Mouse (Mus musculus) neural tube, embryonic 15.5 days (tissue): ENCODE data around the gene Zmynd11. TPM values are rescaled to one million over a fixed set of nuclear protein-coding genes. Genes with fewer than 3 reads are reported as not detected.

Source experiments
- ATAC-seq: fragments of 200-750 bp; cut with Nextera tagmentation; 2 replicates; pipeline ENCODE4 v1.8.0; 2017; ENCODE audit warnings: mild to moderate bottlenecking, moderate TSS enrichment, moderate library complexity; ENCODE audit not compliant: low FRiP score
- H3K27ac ChIP-seq: fragments of 300-500 bp; sonication (generic); replicated peaks from 2 replicates; pipeline ENCODE4 v1.5.1; 2015; ENCODE audit warnings: mild to moderate bottlenecking, inconsistent platforms
- H3K27me3 ChIP-seq: fragments of 300-500 bp; sonication (generic); replicated peaks from 2 replicates; pipeline ENCODE4 v1.6.1; 2015; ENCODE audit warnings: inconsistent platforms
- H3K36me3 ChIP-seq: fragments of 300-500 bp; sonication (generic); 2 replicates; pipeline ENCODE4 v1.6.1; 2015; ENCODE audit warnings: inconsistent platforms
- H3K4me1 ChIP-seq: fragments of 300-500 bp; sonication (generic); 2 replicates; pipeline ENCODE4 v1.6.1; 2015; ENCODE audit warnings: inconsistent platforms
- H3K4me2 ChIP-seq: fragments of 300-500 bp; sonication (generic); 2 replicates; pipeline ENCODE4 v1.6.1; 2015; ENCODE audit warnings: inconsistent platforms, mild to moderate bottlenecking, moderate library complexity
- H3K4me3 ChIP-seq: fragments of 300-500 bp; sonication (generic); replicated peaks from 2 replicates; pipeline ENCODE4 v1.5.1; 2015; ENCODE audit warnings: mild to moderate bottlenecking, inconsistent platforms
- H3K9ac ChIP-seq: fragments of 300-500 bp; sonication (generic); replicated peaks from 2 replicates; pipeline ENCODE4 v1.6.1; 2015; ENCODE audit warnings: mild to moderate bottlenecking, inconsistent platforms
- H3K9me3 ChIP-seq: fragments of 300-500 bp; sonication (generic); replicated peaks from 2 replicates; pipeline ENCODE4 v1.6.1; 2016; ENCODE audit warnings: inconsistent platforms
- WGBS: fragments of 180-500 bp; shearing (Covaris S2); methylation state at CpG from one replicate; pipeline ENCODE4 v1.1.7; 2015; ENCODE audit warnings: mixed read lengths; 5-methylcytosine and 5-hydroxymethylcytosine counted together
- polyA plus RNA-seq: library from polyadenylated mRNA; unstranded; fragments of >200 nt; fragmentation: Nextera tagmentation; extraction: Ambion mirVana; gene quantifications from 2 replicates; pipeline ENCODE4 v1.2.1, GENCODE M21; 2015

Gene Zmynd11
- polyA plus RNA-seq, 1 experiment from 2014 or later, result 128 TPM

DNA sequence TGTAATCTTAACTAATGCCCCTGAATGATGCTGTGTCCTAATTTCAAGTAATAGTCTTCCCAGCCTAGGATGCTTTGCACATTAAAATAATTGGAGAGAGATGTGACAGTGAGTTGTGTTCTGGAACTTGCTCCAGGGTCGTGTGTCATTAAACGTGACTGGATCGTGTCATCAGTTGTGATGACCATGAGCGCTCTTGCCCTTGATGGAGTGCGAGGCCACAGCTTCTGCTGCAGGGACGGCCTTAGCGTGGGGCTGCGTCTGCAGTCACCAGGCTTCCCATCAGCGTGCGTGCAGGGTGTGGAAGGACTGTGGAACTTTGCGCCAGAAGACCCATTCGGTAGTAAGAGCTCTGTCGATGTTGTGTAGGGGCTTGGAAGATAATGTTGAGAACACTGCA is 116.4 kb downstream of the Zmynd11 start:
- H3K9ac ChIP-seq, result no peak overlapping the region
- H3K36me3 ChIP-seq, result 0 out of 2 replicates have a peak, but pooled peaks cover 5% of the 10 kb centered on the region
- H3K27ac ChIP-seq, result no peak overlapping the region
- H3K4me1 ChIP-seq, result no peaks in the 10 kb centered on the region
- no peaks in the 10 kb centered on the region for H3K9me3 ChIP-seq
- no peak for ATAC-seq
- H3K27me3 ChIP-seq, result no peaks in the 10 kb centered on the region
- 95% methylated on average over 13 of the region's 13 CpGs for WGBS
- no peak overlapping the region for H3K4me2 ChIP-seq
- H3K4me3 ChIP-seq, result no peak overlapping the region

DNA sequence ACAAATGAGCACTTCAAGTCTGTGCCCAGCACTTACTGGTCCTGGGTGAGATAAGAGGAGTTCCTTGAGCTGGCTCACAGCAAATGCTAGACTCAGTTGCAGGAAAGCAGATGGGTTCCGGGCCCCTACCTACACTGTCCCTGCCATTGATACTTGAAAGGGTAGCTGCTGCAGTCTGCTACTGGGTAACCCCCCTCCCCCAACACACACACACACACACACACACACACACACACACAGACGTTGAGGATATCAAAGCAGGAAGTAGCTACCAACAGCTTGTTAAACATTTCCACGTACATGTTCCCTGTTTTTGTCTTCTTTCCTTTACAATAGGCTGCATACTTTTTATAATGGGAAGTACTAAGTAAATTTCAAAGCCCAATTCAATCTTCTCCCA is 127.2 kb downstream of the Zmynd11 start:
- Histone ChIP-seq H3K27ac (no peak overlapping the region), H3K27me3 (no peaks in the 10 kb centered on the region), H3K36me3 (0 out of 2 replicates have a peak, but pooled peaks cover 3% of the 10 kb centered on the region), H3K9ac (no peak overlapping the region), H3K4me2 (no peak overlapping the region), H3K4me1 (no peaks in the 10 kb centered on the region), H3K9me3 (no peaks in the 10 kb centered on the region), H3K4me3 (no peak overlapping the region)
- no peak for ATAC-seq
- WGBS, result 70% methylated on average over 3 of the region's 3 CpGs

DNA sequence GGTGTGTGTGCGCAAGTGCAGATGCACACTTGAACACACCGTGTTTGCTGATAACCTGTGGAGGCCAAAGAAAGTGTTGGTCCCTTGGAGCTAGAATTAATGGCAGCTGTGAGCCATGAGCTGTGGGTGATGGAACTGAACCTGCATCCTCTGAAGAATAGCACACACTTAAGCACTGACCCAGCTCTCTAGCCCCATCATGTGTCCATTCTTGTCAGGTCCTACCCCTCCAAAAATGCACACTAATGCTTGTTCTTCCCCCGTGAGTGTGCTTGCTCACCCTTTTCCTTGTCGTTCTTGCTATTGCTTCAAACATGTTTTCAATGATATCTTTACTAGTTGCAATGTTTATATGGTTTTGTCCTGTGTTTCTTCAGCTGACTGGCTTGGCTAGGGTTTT is 128.6 kb downstream of the Zmynd11 start:
- no peak overlapping the region for H3K4me3 ChIP-seq
- no peak overlapping the region for H3K4me2 ChIP-seq
- no peak overlapping the region for H3K9ac ChIP-seq
- H3K27ac ChIP-seq, result no peak overlapping the region
- no peaks in the 10 kb centered on the region for H3K27me3 ChIP-seq
- ATAC-seq, result no peak
- H3K36me3 ChIP-seq, result 0 out of 2 replicates have a peak, but pooled peaks cover 3% of the 10 kb centered on the region
- no peaks in the 10 kb centered on the region for H3K4me1 ChIP-seq
- H3K9me3 ChIP-seq, result no peaks in the 10 kb centered on the region
- 58% methylated on average over 4 of the region's 4 CpGs for WGBS

DNA sequence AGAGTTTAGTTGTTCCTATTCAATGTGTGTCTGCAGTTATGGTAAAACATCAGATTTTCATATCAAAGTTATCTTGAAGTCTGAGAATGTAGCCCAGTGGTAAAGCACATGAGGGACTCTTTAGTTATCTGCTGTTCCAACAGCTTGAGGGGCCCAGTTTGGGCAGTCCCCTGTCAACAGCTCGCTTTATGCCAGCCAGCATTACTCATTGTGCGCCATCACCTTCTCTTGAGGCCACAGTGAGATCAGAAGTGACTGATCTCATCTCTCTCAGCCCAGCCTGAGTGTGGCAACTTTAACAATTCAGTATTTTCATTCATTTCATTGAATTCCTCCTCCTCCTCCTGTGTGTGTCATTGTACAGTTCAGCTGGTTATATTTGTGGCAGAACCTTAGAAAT is 129.2 kb downstream of the Zmynd11 start:
- Histone ChIP-seq H3K4me1 (no peaks in the 10 kb centered on the region), H3K4me2 (no peak overlapping the region), H3K9me3 (no peaks in the 10 kb centered on the region), H3K27ac (no peak overlapping the region), H3K4me3 (no peak overlapping the region), H3K9ac (no peak overlapping the region), H3K27me3 (no peaks in the 10 kb centered on the region), H3K36me3 (0 out of 2 replicates have a peak, but pooled peaks cover 3% of the 10 kb centered on the region)
- WGBS, result 97% methylated on average over 2 of the region's 2 CpGs
- no peak for ATAC-seq
